Mouse (Mus musculus) limb, embryonic 11.5 days (tissue): Measurements from ENCODE around the gene Tbccd1. TPM values are rescaled to one million over a fixed set of nuclear protein-coding genes. Genes with fewer than 3 reads are reported as not detected.

ENCODE experiments used
- ATAC-seq: fragments of 200-750 bp; cut with Nextera tagmentation; 2 replicates; pipeline ENCODE4 v1.8.0; 2017; ENCODE audit warnings: low read depth; ENCODE audit not compliant: insufficient number of reproducible peaks, low FRiP score, low TSS enrichment
- DNase-seq: peaks from one replicate; pipeline ENCODE4 v3.0.0-alpha.2; 2015; ENCODE audit warnings: low spot score
- H3K27ac ChIP-seq: fragments of 300-500 bp; sonication (generic); replicated peaks from 2 replicates; pipeline ENCODE4 v1.5.1; 2014; ENCODE audit warnings: low read depth, mild to moderate bottlenecking, low read length
- H3K27me3 ChIP-seq: fragments of 300-500 bp; sonication (generic); 2 replicates; pipeline ENCODE4 v1.6.1; 2014; ENCODE audit warnings: mild to moderate bottlenecking, low read length, mixed read lengths; ENCODE audit not compliant: control insufficient read depth, insufficient read depth
- H3K36me3 ChIP-seq: fragments of 300-500 bp; sonication (generic); 2 replicates; pipeline ENCODE4 v1.6.1; 2014; ENCODE audit warnings: mild to moderate bottlenecking, low read length, moderate library complexity, mixed read lengths; ENCODE audit not compliant: control insufficient read depth, insufficient read depth
- H3K4me1 ChIP-seq: fragments of 300-500 bp; sonication (generic); 2 replicates; pipeline ENCODE4 v1.6.1; 2014; ENCODE audit warnings: low read length, mixed read lengths; ENCODE audit not compliant: control insufficient read depth, insufficient read depth
- H3K4me2 ChIP-seq: fragments of 300-500 bp; sonication (generic); 2 replicates; pipeline ENCODE4 v1.6.1; 2014; ENCODE audit warnings: low read depth, mild to moderate bottlenecking, moderate library complexity; ENCODE audit not compliant: severe bottlenecking
- H3K4me3 ChIP-seq: fragments of 300-500 bp; sonication (generic); 2 replicates; pipeline ENCODE4 v1.5.1; 2014; ENCODE audit warnings: low read depth, low read length
- H3K9ac ChIP-seq: fragments of 300-500 bp; sonication (generic); 2 replicates; pipeline ENCODE4 v1.6.1; 2014; ENCODE audit warnings: mild to moderate bottlenecking, low read length
- H3K9me3 ChIP-seq: fragments of 300-500 bp; sonication (generic); 2 replicates; pipeline ENCODE4 v1.6.1; 2016; ENCODE audit warnings: low read length; ENCODE audit not compliant: control insufficient read depth
- WGBS: fragments of 180-500 bp; shearing (Covaris S2); extraction: QIAGEN DNeasy Blood & Tissue Kit; methylation state at CpG from one replicate; pipeline ENCODE4 v1.1.7; 2014; 5-methylcytosine and 5-hydroxymethylcytosine counted together
- polyA plus RNA-seq: library from polyadenylated mRNA; unstranded; fragments of >200 nt; fragmentation: Nextera tagmentation; extraction: Ambion mirVana; gene quantifications from 2 replicates; pipeline ENCODE4 v1.2.1, GENCODE M21; 2014

Tbccd1 gene
- polyA plus RNA-seq, 1 experiment from 2014 or later = 39.9 TPM

- 86% methylated on average over 8 of the region's 8 CpGs for WGBS
- H3K4me3 ChIP-seq = no peak overlapping the region
- no peak for ATAC-seq
- H3K9me3 ChIP-seq = no peaks in the 10 kb centered on the region
- H3K9ac ChIP-seq = no peak overlapping the region
- H3K4me1 ChIP-seq = no peaks in the 10 kb centered on the region
- H3K27me3 ChIP-seq = no peaks in the 10 kb centered on the region
- no peak overlapping the region for H3K4me2 ChIP-seq
- no peak overlapping the region for H3K27ac ChIP-seq
- no peak for DNase-seq
- H3K36me3 ChIP-seq = no peaks in the 10 kb centered on the region
Measured at GRCm38 (mm10) chr16:22889716-22890115, 32.2 kb upstream of the Tbccd1 start.

DNA sequence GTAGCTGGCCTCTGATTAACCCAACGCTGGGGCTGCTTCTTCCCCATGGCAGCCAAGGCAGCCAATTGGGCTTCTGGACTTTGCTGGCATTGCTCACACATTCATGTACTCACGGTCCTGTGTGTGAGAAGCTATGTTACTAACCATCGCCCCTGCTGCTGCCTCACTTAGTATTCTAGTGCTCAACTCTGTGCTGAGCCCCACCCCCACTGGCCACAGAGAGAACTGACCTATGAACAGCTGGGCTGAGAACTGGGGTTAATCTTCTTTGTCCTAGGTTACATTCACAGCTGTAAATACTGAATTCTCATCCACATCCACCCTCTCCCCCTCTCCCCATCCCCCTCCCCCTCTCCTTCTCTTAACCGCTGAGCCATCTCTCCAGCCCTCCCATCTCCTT lies 31.4 kb upstream of the Tbccd1 start:
- ATAC-seq (no peak), DNase-seq (no peak)
- no peaks in the 10 kb centered on the region for H3K9me3 ChIP-seq
- H3K36me3 ChIP-seq = no peaks in the 10 kb centered on the region
- WGBS = 68% methylated on average over 4 of the region's 4 CpGs
- H3K27me3 ChIP-seq = no peaks in the 10 kb centered on the region
- no peak overlapping the region for H3K9ac ChIP-seq
- H3K4me1 ChIP-seq = no peaks in the 10 kb centered on the region
- H3K4me3 ChIP-seq = no peak overlapping the region
- H3K27ac ChIP-seq = no peak overlapping the region
- no peak overlapping the region for H3K4me2 ChIP-seq

- 88% methylated on average over 3 of the region's 3 CpGs for WGBS
- no peak for ATAC-seq
- H3K9me3 ChIP-seq = no peaks in the 10 kb centered on the region
Measured at GRCm38 (mm10) chr16:22886726-22887125, 29.3 kb upstream of the Tbccd1 start.

DNA sequence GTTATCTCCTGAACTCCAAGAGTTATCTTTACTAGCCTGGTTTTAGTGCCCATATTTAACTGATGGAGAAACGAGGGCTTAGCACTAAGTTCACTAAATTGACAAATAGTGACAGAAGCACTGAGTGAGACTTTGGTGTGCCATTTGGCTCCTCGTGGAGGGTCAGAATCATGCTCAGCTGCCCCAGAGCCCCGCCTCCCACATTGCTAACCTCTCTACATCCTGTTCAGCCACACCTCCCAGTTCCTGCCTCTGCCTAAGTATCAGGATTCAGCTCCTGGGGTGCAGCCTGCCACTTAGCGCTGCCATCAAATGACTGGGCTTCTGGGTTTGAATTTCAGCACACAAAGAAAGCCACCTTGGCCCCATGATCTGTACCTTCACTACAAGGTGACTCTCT lies 27.9 kb upstream of the Tbccd1 start:
- 18% methylated on average over 4 of the region's 4 CpGs for WGBS
- H3K4me2 ChIP-seq = no peak overlapping the region
- no peak for ATAC-seq

More at GRCm38 (mm10) chr16:22886726-22887125, 29.3 kb upstream of the Tbccd1 start:
- H3K4me2 ChIP-seq = no peak overlapping the region
- no peak overlapping the region for H3K9ac ChIP-seq
- no peaks in the 10 kb centered on the region for H3K4me1 ChIP-seq
- H3K27ac ChIP-seq = no peak overlapping the region
- no peak for DNase-seq
- no peaks in the 10 kb centered on the region for H3K27me3 ChIP-seq
- no peak overlapping the region for H3K4me3 ChIP-seq
- H3K36me3 ChIP-seq = no peaks in the 10 kb centered on the region

DNA sequence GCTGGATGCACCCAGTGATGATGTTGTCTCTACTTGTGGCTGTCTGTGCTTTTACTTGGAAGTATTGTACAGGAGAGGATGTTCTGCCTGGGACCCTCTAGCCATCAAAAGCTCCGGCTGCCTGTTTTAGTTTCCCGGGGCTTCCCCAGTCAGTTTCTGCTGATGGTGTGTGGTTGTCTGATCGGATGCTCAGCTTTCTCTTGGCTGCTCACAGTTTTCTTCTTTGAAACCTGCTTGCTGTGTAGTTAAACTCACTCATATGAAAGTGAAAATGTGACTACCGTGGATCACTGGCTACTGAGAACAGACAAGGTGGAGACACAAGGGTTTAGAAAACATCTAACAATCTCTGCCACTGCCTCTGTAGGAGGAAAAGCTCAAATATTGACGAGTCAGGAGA lies 26.0 kb upstream of the Tbccd1 start:
- H3K4me1 ChIP-seq = peaks cover 9% of the 10 kb centered on the region

More for the DNA sequence above, 27.9 kb upstream of the Tbccd1 start:
- H3K9ac ChIP-seq = no peak overlapping the region
- H3K36me3 ChIP-seq = no peaks in the 10 kb centered on the region
- H3K4me1 ChIP-seq = peaks cover 9% of the 10 kb centered on the region
- H3K4me3 ChIP-seq = no peak overlapping the region
- no peaks in the 10 kb centered on the region for H3K9me3 ChIP-seq
- no peak for DNase-seq
- no peaks in the 10 kb centered on the region for H3K27me3 ChIP-seq
- H3K27ac ChIP-seq = no peak overlapping the region

GRCm38 (mm10) chr16:22881487-22881886 lies 24.0 kb upstream of the Tbccd1 start:
- Histone ChIP-seq H3K9ac (no peak overlapping the region), H3K36me3 (no peaks in the 10 kb centered on the region), H3K4me2 (no peak overlapping the region), H3K27me3 (no peaks in the 10 kb centered on the region), H3K27ac (no peak overlapping the region), H3K9me3 (no peaks in the 10 kb centered on the region), H3K4me3 (no peak overlapping the region), H3K4me1 (peaks cover 9% of the 10 kb centered on the region)
- DNase-seq (no peak), ATAC-seq (no peak)
- WGBS = 79% methylated on average over 4 of the region's 4 CpGs

More for the DNA sequence above, 26.0 kb upstream of the Tbccd1 start:
- Histone ChIP-seq H3K4me2 (no peak overlapping the region), H3K9me3 (no peaks in the 10 kb centered on the region), H3K9ac (no peak overlapping the region), H3K27ac (no peak overlapping the region), H3K36me3 (no peaks in the 10 kb centered on the region), H3K4me3 (no peak overlapping the region), H3K27me3 (no peaks in the 10 kb centered on the region)
- WGBS = 84% methylated on average over 5 of the region's 5 CpGs
- ATAC-seq (no peak), DNase-seq (no peak)

GRCm38 (mm10) chr16:22880900-22881299 lies 23.4 kb upstream of the Tbccd1 start:
- Histone ChIP-seq H3K4me2 (no peak overlapping the region), H3K4me1 (peaks cover 9% of the 10 kb centered on the region), H3K27ac (no peak overlapping the region), H3K4me3 (no peak overlapping the region), H3K27me3 (no peaks in the 10 kb centered on the region), H3K9me3 (no peaks in the 10 kb centered on the region), H3K9ac (no peak overlapping the region), H3K36me3 (no peaks in the 10 kb centered on the region)
- DNase-seq (peak; percentile 66), ATAC-seq (0 out of 2 replicates have a peak, but pooled peaks have one; percentile 57)
- WGBS = 5% methylated on average over 6 of the region's 6 CpGs

- 68% methylated on average over 7 of the region's 7 CpGs for WGBS
- H3K36me3 ChIP-seq = no peaks in the 10 kb centered on the region
- no peaks in the 10 kb centered on the region for H3K27me3 ChIP-seq
- no peak overlapping the region for H3K27ac ChIP-seq
- no peak overlapping the region for H3K4me3 ChIP-seq
- no peak overlapping the region for H3K4me2 ChIP-seq
- ATAC-seq (no peak), DNase-seq (no peak)
- H3K4me1 ChIP-seq = peaks cover 9% of the 10 kb centered on the region
- no peak overlapping the region for H3K9ac ChIP-seq
- H3K9me3 ChIP-seq = no peaks in the 10 kb centered on the region
Measured at GRCm38 (mm10) chr16:22879945-22880595, 22.6 kb upstream of the Tbccd1 start.

DNA sequence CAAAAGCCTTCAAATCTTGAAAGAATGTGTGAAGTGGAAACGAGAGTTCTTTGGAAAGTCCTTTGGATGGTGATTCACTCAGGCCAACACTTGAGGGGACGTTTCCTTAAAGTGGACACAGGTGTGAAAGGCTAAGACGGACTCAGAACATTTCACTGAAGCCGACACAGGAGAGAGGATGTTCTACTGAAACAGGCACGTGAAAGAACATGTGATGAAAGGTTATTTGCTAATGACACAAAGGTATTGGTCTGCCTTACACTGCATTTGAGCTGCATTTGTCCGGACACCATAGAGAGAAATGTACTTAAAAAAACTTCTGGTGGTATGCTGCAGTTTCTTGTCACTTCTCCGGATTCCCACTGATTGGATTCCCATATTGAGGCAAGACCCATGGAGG lies 21.2 kb upstream of the Tbccd1 start:
- H3K4me3 ChIP-seq = no peak overlapping the region
- no peaks in the 10 kb centered on the region for H3K36me3 ChIP-seq
- 80% methylated on average over 7 of the region's 7 CpGs for WGBS
- no peak for ATAC-seq
- no peak overlapping the region for H3K4me2 ChIP-seq
- H3K27me3 ChIP-seq = no peaks in the 10 kb centered on the region
- peaks cover 9% of the 10 kb centered on the region for H3K4me1 ChIP-seq
- no peaks in the 10 kb centered on the region for H3K9me3 ChIP-seq
- no peak overlapping the region for H3K27ac ChIP-seq
- no peak for DNase-seq
- H3K9ac ChIP-seq = no peak overlapping the region
